Mouse (Mus musculus): ENCODE measurements at regions not wholly inside any gene's neighbourhood (a gene's known extent, or its start where the extent isn't known, plus 50 kb on each side); places are given as distances from the start of the nearest gene placed in this dataset.

DNA sequence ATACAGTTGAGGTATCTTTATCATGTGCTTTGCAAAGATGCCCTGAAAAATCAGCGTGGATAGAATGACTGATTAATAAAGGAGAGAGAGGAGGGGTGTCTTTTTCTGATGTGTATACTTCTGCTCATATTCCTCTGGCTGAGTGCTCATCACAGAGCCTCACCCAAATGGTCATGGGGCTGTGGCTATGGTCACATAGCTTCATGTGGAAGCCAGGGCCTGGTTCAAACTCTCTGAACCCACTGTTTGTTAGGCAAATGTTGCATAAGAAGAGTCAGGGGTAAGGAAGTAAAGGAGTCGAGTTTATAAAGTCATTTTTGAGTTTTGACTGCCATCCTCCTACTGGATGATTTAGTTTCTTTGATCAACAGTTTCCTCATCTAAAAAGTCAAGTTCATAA is 221.0 kb downstream of the Fzd1 start:
- TF ChIP-seq CTCF (IDR thresholded peaks at IDR 0.05; ENCODE audit: low read depth) (no peak), EP300 (IDR thresholded peaks at IDR 0.05; ENCODE audit: low read depth) (no peak)
